Mouse (Mus musculus): Measurements from ENCODE around the gene Lmod3. TPM values are rescaled to one million over a fixed set of nuclear protein-coding genes. Genes with fewer than 3 reads are reported as not detected.
A peak's percentile ranks its signal among the peaks of the same experiment; 100 is the strongest.
"Not testable (repeated sequence)": the region's sequence is repeated elsewhere in the genome, so short reads cannot be mapped to it uniquely, and the experiment has no call there.

Gene Lmod3
- total RNA-seq, 1 experiment from 2014 or later: not detected

DNA sequence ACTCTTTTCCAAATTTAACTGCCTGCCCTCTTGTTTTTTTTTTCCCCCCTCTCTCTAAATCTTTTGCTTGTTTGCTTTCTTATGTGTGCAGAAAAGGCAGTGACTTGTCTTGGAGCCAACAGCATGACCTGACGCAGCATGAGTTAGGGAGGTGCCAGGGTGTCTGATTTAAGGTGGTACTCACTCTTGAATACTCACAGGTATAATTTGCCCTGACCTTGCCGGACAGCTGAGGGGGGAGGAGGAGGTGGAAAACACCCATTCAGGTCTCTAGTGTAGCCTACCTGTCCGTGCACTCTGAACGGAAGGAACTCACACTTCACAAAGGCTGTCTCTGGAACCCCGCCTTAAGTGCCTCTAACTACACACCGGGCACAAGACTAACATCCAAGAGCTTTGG, 26.3 kb upstream of the Lmod3 start:
- ATAC-seq (replicated peaks in 1 of 2; ENCODE audit: insufficient read depth in 1 of 2, low FRiP score in 2 of 2, low TSS enrichment in 1 of 2, low read depth in 1 of 2, poor library complexity in 2 of 2, severe bottlenecking in 2 of 2): no peak

DNA sequence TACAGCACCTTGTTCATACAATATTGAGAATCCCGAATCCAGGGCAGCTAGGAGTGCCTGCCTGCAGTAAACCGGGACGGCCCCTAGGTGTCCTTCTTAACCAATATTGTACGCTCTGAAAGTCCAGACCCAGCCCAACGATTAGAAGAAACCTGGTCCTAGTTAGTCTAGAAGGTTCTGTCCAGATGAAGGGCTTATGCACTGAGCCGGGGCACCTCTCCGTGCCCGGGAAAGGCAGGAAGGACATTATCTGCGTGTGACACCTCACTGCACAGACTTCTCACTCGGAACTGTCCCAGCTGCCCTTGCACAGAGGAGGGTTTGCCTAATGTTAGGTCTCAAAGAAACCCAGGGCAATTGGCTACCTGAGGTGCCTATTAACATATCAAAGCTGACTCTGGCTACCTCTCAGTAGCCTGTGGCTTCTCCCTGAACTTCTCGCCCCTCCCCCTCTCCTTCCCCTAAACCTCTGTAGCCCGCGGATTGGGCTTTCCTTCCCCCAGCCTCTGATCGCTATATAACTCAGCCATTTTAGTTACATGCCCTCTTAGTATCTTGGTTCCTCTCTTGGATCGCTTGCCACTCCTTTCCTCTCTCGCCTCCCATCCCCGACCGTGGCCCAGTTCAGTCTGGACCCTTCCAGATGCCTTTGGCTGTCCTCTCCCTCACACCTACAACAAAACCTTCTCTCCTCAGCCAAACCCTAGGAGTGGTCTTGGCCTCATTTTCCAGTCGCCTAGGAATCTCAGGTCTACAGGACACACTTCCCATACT, 25.6 kb upstream of the Lmod3 start:
- peak; percentile 82 to 86 for ATAC-seq (replicated peaks in 1 of 2; ENCODE audit: insufficient read depth in 1 of 2, low FRiP score in 2 of 2, low TSS enrichment in 1 of 2, low read depth in 1 of 2, poor library complexity in 2 of 2, severe bottlenecking in 2 of 2)

DNA sequence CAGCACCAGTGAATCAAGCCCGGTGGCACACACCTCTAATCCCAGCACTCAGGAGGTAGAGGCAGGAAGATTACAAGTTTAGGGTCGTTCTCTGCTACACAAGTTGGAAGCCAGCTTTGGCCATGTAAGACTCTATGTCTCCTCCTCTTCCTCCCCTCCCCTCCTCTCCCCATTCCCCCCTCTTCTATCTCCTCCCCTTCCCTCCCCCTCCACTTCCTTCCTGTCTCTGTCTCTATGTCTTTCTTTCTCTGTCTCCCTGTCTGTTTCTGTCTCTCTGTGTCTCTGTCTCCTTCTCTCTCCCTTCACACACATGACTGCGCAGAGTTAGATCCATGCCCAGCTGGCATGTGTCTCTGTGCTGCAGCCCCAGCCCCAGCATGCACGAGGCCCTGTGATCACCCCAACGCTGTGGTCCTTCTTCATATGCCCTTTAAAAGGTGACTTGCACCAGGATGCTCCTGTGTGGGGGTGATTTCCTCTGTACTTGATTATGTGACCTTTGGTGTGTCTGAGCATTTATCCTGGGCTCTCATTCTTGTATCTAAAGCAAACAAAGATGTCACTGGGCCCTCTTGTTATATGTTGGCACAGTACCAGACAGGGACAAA, 24.4 kb upstream of the Lmod3 start:
- ATAC-seq (replicated peaks in 1 of 2; ENCODE audit: insufficient read depth in 1 of 2, low FRiP score in 2 of 2, low TSS enrichment in 1 of 2, low read depth in 1 of 2, poor library complexity in 2 of 2, severe bottlenecking in 2 of 2): no peak

GRCm38 (mm10) chr6:97276366-97276765, 23.8 kb upstream of the Lmod3 start:
- no peak for ATAC-seq (replicated peaks in 1 of 2; ENCODE audit: insufficient read depth in 1 of 2, low FRiP score in 2 of 2, low TSS enrichment in 1 of 2, low read depth in 1 of 2, poor library complexity in 2 of 2, severe bottlenecking in 2 of 2)

- ATAC-seq (replicated peaks in 1 of 2; ENCODE audit: insufficient read depth in 1 of 2, low FRiP score in 2 of 2, low TSS enrichment in 1 of 2, low read depth in 1 of 2, poor library complexity in 2 of 2, severe bottlenecking in 2 of 2): no peak
Observed at GRCm38 (mm10) chr6:97275760-97276159, 23.2 kb upstream of the Lmod3 start.

DNA sequence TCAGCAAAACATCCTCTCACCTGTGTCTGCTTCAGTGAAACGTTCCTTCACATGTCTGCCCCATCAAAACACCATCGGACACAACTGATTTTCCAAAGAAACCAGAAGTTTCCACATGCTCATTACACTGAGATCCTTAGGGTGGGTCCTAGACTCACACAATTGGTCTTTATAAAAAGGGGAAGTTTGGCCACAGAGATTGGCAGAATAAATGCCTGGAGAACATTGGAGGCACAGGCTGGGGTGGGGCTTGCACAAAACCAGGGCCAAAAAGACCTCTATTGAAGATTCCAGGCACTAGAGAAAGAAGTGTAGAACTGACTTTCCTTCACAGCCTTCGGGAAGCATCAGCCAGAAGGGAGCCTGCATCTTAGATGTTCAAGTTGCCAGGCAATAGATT, 21.2 kb upstream of the Lmod3 start:
- no peak for ATAC-seq (replicated peaks in 1 of 2; ENCODE audit: insufficient read depth in 1 of 2, low FRiP score in 2 of 2, low TSS enrichment in 1 of 2, low read depth in 1 of 2, poor library complexity in 2 of 2, severe bottlenecking in 2 of 2)

GRCm38 (mm10) chr6:97273058-97273710, 20.6 kb upstream of the Lmod3 start:
- ATAC-seq (replicated peaks in 1 of 2; ENCODE audit: insufficient read depth in 1 of 2, low FRiP score in 2 of 2, low TSS enrichment in 1 of 2, low read depth in 1 of 2, poor library complexity in 2 of 2, severe bottlenecking in 2 of 2): no peak

- ATAC-seq (replicated peaks in 1 of 2; ENCODE audit: insufficient read depth in 1 of 2, low FRiP score in 2 of 2, low TSS enrichment in 1 of 2, low read depth in 1 of 2, poor library complexity in 2 of 2, severe bottlenecking in 2 of 2): no peak
Observed at GRCm38 (mm10) chr6:97272349-97272748, 19.8 kb upstream of the Lmod3 start.

DNA sequence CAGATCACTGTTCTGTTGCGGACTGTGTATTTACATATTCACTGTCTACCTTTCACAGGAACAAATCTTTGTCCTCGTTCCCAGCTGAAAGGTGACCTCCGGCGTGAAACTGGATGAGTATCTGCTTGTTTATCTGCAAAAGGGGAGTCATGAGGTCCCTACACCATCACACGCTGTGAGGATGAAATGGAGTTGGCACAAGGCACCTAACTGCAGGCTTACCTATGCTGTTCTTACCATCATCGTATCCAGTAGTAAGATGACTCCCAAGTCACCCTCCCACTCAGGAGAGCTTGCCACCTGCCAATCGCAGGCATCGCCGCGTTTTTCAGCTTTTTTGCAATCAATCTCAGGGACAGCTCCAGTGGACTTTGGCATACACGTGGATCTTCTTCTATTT, 17.0 kb upstream of the Lmod3 start:
- no peak for ATAC-seq (replicated peaks in 1 of 2; ENCODE audit: insufficient read depth in 1 of 2, low FRiP score in 2 of 2, low TSS enrichment in 1 of 2, low read depth in 1 of 2, poor library complexity in 2 of 2, severe bottlenecking in 2 of 2)

DNA sequence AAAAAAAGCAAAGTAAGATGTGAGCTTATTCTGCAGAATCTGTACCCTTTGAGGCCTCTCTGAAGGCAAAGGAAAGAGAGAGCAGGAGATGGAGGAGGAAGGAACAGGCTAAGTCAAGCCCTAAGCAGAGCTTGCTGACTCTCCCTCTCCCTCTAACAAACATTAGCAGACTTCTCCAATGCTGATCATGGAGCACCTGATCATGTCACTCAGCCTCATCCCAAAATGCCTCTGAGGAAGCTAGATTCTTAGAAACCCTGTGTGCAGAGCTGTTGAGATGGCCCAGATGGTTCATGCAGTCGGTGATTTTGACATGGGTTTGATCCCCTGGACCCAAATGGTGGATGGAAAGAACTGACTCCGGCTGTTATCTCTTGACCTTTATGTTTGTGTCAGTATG, 14.6 kb upstream of the Lmod3 start:
- ATAC-seq (replicated peaks in 1 of 2; ENCODE audit: insufficient read depth in 1 of 2, low FRiP score in 2 of 2, low TSS enrichment in 1 of 2, low read depth in 1 of 2, poor library complexity in 2 of 2, severe bottlenecking in 2 of 2): no peak

DNA sequence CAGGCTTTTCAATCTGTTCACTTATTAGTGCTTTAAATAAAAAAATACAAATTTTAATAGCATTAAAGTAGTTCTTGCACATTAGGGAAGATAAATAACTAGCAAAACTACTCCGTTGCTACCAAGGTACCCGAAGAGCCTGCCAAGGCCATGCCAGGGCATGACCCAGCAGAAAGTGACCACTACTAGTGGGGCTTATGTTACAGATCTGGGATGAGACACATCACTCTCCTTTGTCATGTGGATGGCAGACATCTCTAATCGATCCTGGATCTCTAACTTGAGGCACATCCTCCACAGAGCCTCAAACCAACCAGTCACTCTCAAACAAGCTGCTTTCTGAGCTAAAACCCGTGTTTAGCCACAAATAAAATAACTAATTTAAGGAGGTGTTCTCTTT, 14.1 kb upstream of the Lmod3 start:
- ATAC-seq (replicated peaks in 1 of 2; ENCODE audit: insufficient read depth in 1 of 2, low FRiP score in 2 of 2, low TSS enrichment in 1 of 2, low read depth in 1 of 2, poor library complexity in 2 of 2, severe bottlenecking in 2 of 2): no peak

GRCm38 (mm10) chr6:97265705-97266104, 13.1 kb upstream of the Lmod3 start:
- no peak for ATAC-seq (replicated peaks in 1 of 2; ENCODE audit: insufficient read depth in 1 of 2, low FRiP score in 2 of 2, low TSS enrichment in 1 of 2, low read depth in 1 of 2, poor library complexity in 2 of 2, severe bottlenecking in 2 of 2)

DNA sequence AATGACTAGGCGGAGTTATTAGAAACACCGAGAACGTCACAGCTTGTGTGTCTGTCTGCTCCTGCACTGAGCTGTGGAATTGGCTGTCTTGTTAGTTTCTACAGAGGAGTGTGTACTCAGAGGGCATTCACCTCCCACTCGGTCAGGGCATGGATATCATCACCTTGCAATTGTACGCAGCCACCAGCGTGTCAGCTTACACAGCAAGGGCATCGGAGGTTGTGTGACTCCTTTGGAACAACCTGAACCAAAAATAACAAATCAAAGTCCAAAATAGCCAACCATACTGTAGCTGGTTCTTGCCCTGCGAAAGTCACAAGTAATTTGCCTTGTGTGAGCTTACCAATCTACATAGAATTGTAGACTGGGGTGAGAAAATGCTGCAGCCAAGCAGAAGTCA, 12.7 kb upstream of the Lmod3 start:
- no peak for ATAC-seq (replicated peaks in 1 of 2; ENCODE audit: insufficient read depth in 1 of 2, low FRiP score in 2 of 2, low TSS enrichment in 1 of 2, low read depth in 1 of 2, poor library complexity in 2 of 2, severe bottlenecking in 2 of 2)

DNA sequence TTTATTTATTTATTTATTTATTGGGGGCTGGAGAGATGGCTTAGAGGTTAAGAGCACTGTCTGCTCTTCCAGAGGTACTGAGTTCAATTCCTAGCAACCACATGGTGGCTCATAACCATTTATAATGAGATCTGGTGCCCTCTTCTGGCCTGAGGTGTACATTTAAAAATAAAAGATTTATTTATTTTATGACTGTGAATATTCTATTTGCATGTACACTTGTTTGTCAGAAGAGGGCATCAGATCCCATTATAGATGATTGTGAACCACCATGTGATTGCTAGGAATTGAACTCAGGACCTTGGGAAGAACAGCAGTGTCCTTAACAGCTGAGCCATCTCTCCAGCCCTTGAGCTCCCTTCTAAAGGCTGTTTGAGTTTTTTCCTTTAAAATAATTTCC, 11.2 kb upstream of the Lmod3 start:
- not testable (repeated sequence) for ATAC-seq (replicated peaks in 1 of 2; ENCODE audit: insufficient read depth in 1 of 2, low FRiP score in 2 of 2, low TSS enrichment in 1 of 2, low read depth in 1 of 2, poor library complexity in 2 of 2, severe bottlenecking in 2 of 2)

- ATAC-seq (replicated peaks in 1 of 2; ENCODE audit: insufficient read depth in 1 of 2, low FRiP score in 2 of 2, low TSS enrichment in 1 of 2, low read depth in 1 of 2, poor library complexity in 2 of 2, severe bottlenecking in 2 of 2): no peak
Observed at GRCm38 (mm10) chr6:97262229-97262628, 9.7 kb upstream of the Lmod3 start.

- not testable (repeated sequence) for ATAC-seq (replicated peaks in 1 of 2; ENCODE audit: insufficient read depth in 1 of 2, low FRiP score in 2 of 2, low TSS enrichment in 1 of 2, low read depth in 1 of 2, poor library complexity in 2 of 2, severe bottlenecking in 2 of 2)
Observed at GRCm38 (mm10) chr6:97259926-97260325, 7.4 kb upstream of the Lmod3 start.

- no peak for ATAC-seq (replicated peaks in 1 of 2; ENCODE audit: insufficient read depth in 1 of 2, low FRiP score in 2 of 2, low TSS enrichment in 1 of 2, low read depth in 1 of 2, poor library complexity in 2 of 2, severe bottlenecking in 2 of 2)
Observed at GRCm38 (mm10) chr6:97258489-97258888, 5.9 kb upstream of the Lmod3 start.

DNA sequence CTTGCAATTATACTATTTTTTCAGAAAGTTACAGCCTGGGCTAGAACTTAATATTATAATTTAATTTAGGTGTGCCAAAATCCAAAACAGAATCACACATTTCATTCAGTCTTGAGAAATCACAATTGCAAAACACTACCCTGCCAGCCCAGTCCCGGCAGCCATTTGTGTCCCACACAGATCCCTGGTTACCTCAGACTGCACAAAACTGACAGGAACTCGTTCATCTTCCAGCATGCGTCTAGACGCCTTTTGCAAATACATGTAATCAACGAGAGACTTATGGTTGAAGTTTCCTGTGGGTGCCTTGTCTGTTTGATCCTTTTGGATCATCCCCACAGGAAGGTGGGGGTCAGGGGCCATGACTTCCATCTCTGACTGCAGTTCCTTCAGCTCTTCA, 473 bp downstream of the Lmod3 start:
- ATAC-seq (replicated peaks in 1 of 2; ENCODE audit: insufficient read depth in 1 of 2, low FRiP score in 2 of 2, low TSS enrichment in 1 of 2, low read depth in 1 of 2, poor library complexity in 2 of 2, severe bottlenecking in 2 of 2): no peak

DNA sequence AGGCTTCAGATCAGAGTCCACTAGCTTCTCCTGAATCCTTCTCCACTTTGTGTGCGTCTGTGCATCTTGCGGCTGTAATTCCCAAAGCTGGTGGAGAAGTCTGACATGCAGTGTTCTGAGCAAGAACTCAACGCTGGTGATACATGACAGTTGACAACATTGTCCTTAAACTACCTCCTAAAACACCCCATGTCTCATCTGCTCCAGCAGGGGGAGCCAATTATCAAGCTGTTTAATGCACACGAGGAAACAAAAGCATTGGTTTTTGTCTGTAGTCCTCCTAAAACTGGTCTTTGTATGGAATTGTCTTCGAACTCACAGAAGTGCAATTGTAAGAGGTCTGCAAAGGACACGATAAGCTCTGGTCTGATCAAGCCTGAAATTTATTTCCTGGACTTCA, 1.6 kb downstream of the Lmod3 start:
- peak; percentile 68 to 80 for ATAC-seq (replicated peaks in 1 of 2; ENCODE audit: insufficient read depth in 1 of 2, low FRiP score in 2 of 2, low TSS enrichment in 1 of 2, low read depth in 1 of 2, poor library complexity in 2 of 2, severe bottlenecking in 2 of 2)
